Mouse (Mus musculus): ENCODE data around the gene Gm10408. TPM values are rescaled to one million over a fixed set of nuclear protein-coding genes. Genes with fewer than 3 reads are reported as not detected.
"Not testable (repeated sequence)": the region's sequence is repeated elsewhere in the genome, so short reads cannot be mapped to it uniquely, and the experiment has no call there.

Gene Gm10408
- not detected in 2 replicates for polyA plus RNA-seq (2012; ENCODE audit: insufficient read depth, insufficient read length, missing spikeins)

DNA sequence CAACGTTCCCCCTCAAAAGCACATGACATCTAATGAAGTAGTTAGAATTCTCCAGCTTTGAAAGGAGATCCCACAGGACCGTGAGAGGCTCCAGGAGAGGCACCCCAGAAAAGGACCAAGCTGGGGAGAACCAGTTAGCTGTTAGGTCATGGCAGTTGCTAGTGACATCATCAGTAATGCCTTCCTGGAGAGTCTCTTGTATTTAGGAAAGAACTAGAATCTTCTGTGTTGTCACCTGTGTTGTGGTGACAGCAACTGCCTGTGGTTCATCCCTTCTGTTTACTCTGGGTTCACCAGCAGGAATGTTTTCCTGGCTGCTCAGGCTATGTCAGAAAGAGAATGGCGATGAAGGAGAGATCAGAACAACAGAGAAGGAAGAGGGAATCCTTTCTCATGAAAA, at the start of gene Gm10408:
Gene Gm10408 (plus strand): TSS at position 301 of the 400 bp plus-strand sequence.
- H3K4me3 ChIP-seq (ENCODE audit: insufficient read depth, low read length); H3K4me1 ChIP-seq (ENCODE audit: control insufficient read depth, insufficient read depth, low read length); H3K27ac ChIP-seq (ENCODE audit: insufficient read depth, low read depth, low read length): not testable (repeated sequence)

DNA sequence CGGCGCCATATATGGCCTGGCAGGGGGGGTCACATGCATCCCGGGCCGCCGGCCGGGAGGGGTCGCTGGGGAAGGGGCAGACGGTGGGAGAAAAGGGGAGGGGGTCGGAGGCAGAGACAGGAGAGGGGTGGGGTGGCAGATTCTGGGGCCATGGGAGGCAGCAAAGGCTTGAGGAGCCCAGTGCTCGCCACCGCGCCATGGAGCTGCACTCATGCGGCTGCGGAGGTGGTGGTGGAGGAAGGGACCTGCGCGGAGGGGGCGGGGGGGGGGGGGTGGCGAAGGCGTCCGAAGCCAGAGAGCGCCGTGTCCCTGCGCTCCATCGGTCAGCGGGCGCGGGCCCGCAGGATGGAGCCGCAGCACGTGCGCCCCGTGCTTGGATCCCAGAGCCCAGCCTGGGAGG, 36.9 kb upstream of the Gm10408 start, which contains the start of gene Gm10409:
Gene Gm10409 (plus strand): TSS at position 301 of the 400 bp plus-strand sequence.
- not testable (repeated sequence) for H3K27ac ChIP-seq (ENCODE audit: insufficient read depth, low read depth, low read length); H3K4me1 ChIP-seq (ENCODE audit: control insufficient read depth, insufficient read depth, low read length); H3K4me3 ChIP-seq (ENCODE audit: insufficient read depth, low read length)

DNA sequence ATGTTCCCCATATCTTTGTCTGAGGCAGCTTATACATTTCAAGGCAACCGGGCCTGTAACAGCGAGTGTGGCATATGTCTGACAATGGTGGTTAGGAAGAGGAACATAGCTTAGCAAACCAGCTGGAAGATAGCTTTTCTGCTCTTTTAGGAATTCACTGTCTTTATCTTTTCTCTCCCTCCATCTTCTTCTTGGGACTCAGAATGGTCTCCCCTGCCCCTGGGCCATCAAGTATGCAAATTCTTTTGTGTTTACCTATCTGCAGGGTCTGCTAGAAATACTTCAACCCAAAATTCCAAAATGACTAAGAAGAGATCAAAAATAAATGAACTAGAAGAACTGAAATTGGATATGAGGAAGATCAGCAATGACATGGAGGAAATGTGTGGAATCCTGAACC, 21.4 kb upstream of the Gm10408 start, which contains the start of gene Gm3005:
Gene Gm3005 (plus strand): TSS at position 301 of the 400 bp plus-strand sequence.
- not testable (repeated sequence) for H3K4me1 ChIP-seq (ENCODE audit: control insufficient read depth, insufficient read depth, low read length); H3K27ac ChIP-seq (ENCODE audit: insufficient read depth, low read depth, low read length)

More for the DNA sequence above, 21.4 kb upstream of the Gm10408 start, which contains the start of gene Gm3005:
- H3K4me3 ChIP-seq (ENCODE audit: insufficient read depth, low read length): not testable (repeated sequence)

Other genes with a start within 250 kb of the Gm10408 start
- not detected in 2 replicates for gene D830030K20Rik, start 240.9 kb upstream of the Gm10408 start, polyA plus RNA-seq (2012; ENCODE audit: insufficient read depth, insufficient read length, missing spikeins)
- not detected in 2 replicates for gene Gm2956, start 116.8 kb upstream of the Gm10408 start, polyA plus RNA-seq (2012; ENCODE audit: insufficient read depth, insufficient read length, missing spikeins)
- gene Gm10413, start 54.3 kb upstream of the Gm10408 start, polyA plus RNA-seq (2012; ENCODE audit: insufficient read depth, insufficient read length, missing spikeins): not detected in 2 replicates
- gene Gm10409, start 36.8 kb upstream of the Gm10408 start, polyA plus RNA-seq (2012; ENCODE audit: insufficient read depth, insufficient read length, missing spikeins): not detected in 2 replicates
- gene Gm3005, start 21.3 kb upstream of the Gm10408 start, polyA plus RNA-seq (2012; ENCODE audit: insufficient read depth, insufficient read length, missing spikeins): not detected in 2 replicates
- not detected in 2 replicates for gene Gm3012, start 185.1 kb downstream of the Gm10408 start, polyA plus RNA-seq (2012; ENCODE audit: insufficient read depth, insufficient read length, missing spikeins)
- gene Gm3020, start 202.7 kb downstream of the Gm10408 start, polyA plus RNA-seq (2012; ENCODE audit: insufficient read depth, insufficient read length, missing spikeins): not detected in 2 replicates
- gene Gm3043, start 239.4 kb downstream of the Gm10408 start, polyA plus RNA-seq (2012; ENCODE audit: insufficient read depth, insufficient read length, missing spikeins): not detected in 2 replicates

All from bone marrow macrophage, adult 2 months (primary cell).